Mouse (Mus musculus): ENCODE data around the gene Ppa2.

Ppa2 gene

DNA sequence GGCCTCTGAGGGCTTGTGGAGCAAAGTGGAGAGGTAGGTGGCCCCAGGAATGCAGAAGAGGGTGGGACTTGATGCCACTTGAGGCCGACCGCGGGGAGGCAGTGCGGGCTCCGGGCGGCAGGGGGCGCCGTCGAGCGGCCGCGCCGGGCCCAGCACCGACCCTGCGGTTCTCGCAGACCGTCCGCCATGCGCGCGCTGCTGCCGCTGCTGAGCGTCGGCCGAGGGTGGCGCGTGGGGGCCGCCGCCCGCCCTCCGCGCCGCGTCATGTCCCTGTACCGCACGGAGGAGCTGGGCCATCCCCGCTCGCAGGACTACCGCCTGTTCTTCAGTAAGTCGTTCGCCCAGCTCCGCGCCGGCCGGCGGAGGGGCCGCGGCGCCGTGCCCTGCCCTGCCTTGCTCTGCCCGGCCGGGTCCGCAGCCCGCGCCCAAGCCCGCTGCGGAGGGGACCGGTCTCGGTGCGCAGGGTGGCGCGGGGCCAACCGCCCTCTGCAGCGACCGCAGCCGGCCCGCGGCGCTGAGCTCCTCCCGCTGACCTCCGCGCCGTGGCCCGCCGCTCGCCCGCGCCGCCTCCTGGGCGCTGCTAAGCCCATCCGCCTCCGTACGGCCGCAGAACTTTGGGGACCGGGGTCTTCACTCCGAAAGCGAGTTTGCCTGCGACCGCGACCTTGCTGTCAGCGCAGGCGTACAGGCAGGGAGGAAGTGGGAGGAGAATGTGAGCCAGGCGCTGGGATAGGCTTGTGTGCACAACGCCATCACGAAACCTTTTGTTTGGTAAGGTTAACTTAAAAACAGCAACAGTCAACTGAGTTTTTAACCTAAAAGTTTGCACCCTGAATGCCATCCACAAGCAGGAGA is at the start of gene Ppa2:
TSS of gene Ppa2 (plus strand) at position 157 of the 855 bp plus-strand sequence.
- DNase-seq: peak; percentile 87 to 92

DNA sequence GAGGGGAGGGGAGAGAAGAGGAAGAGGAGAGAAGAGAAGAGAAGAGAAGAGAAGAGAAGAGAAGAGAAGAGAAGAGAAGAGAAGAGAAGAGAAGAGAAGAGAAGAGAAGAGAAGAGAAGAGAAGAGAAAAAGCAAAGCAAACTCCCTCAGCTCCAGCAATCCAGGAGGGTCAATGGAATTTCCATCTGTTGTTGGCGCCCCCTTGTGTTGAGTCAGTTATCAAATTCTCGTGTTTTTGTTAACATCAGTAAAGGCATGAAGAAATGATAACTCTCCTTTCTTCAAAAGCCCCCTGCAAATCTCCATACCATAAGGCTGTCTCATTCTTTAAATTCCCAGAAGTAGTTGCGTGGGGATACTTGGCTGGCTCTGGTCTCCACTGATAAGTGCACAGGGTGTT is 38.0 kb upstream of the Ppa2 start:
- peak in 1 of 2 experiments; percentile 83 for DNase-seq

DNA sequence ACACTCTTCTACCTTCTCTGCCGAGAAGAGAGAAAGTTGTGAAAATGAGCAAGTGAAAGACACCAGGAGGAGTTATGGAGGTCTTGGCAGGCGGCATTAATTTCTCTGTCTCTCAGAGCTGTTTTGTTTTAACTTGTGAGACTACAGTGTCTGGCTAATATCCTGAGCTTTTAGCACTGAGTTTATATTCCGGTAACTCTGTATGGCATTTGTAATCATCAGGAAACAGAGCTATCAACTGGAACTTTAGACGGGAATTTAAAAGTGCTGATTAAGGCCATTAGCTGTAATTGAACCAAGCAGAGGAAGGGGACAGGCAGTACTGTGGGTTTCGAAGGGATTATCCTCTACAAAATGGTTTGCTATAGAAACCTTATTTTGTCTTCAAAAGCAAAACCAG is 25.3 kb upstream of the Ppa2 start:
- DNase-seq: no peak

DNA sequence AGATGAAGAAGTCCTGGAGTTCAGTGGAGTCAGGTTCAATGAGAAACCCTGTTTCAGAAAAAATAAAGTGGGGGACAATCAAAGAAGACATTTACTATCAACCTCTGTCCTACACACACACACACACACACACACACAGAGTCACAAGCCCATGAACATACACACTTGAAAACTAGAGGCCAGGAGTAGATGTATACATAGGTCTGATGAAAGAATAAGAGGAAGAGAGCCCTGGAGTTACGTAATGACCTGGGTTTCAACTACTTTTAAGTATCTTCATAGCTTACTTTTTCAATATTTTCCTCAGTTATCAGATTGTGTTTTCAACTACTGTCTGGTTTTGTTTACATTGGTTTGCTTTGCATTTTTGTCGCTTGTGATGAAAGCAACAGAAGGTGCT is 21.1 kb upstream of the Ppa2 start:
- no peak for DNase-seq

DNA sequence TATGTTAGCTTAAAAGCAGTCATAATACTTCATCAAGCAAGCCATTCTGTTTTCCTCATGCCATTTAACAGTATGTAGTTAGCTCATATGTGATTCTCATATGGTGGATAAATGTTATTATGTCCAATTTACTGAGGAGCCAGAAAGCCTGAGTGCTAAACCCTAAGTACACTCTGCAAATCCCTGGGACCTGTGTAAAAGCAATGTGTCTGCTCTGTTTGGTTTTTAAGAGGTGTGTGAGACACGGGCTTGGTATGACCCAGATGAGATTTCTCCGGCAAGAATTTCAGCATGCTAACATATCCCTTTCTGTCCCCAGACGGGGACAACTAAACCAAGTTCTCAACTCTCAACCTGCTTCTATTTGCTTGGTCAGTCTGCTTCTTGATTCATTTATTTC is 5.6 kb upstream of the Ppa2 start:
- DNase-seq: no peak

DNA sequence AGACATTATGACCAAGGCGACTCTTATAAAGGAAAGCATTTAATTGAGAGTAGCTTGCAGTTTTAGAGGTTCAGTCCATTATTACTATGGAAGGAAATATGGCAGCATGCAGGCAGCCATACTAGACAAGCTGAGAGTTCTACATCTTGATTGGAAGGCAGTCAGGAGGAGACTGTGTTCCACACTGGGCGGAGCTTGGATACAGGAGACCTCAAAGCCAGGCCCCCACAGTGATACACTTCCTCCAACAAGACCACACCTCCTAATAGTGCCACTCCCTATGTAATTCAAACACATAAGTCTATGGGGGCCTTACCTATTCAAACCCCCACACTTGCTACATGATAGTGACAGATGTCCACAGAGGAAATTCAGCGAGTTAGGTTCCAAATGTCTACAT is 1.5 kb upstream of the Ppa2 start:
- no peak for DNase-seq

DNA sequence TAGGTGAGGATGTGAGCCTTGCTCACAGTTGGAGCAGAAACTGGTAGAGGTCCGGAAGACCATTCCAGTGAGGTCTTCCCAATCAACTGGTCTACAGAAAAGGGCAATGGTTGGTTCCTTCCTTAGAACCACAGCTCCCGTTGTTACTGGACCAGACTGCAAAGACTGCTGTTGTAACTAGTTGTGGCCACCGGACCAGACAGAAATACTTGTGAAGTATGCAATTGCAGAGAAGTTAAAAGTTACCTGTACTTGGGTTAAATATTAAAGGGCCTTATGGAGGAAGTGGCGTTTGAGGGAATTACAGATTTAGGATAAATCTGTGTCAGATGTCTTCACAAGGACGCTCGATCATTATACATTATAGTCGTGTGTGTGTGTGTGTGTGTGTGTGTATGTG is 551 bp upstream of the Ppa2 start:
- DNase-seq: no peak

DNA sequence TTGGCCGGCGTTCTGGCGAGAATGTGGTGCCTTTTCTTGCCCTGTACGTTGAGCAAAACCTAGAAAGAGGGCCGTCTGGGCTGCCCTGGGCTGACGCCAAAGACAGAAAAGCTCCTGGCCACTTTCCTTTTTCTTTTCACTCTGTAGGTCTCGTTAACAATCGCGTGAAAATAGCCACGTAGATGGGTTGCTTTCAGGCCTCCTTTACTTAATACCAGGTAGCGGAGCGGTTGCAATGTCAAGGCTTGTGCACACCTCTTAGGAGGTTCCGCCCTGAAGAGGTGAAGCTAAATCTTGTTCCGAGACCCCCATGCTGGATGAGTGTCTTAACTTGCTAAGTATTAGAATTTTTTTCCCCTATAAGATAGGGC is 884 bp downstream of the Ppa2 start:
- DNase-seq: no peak

DNA sequence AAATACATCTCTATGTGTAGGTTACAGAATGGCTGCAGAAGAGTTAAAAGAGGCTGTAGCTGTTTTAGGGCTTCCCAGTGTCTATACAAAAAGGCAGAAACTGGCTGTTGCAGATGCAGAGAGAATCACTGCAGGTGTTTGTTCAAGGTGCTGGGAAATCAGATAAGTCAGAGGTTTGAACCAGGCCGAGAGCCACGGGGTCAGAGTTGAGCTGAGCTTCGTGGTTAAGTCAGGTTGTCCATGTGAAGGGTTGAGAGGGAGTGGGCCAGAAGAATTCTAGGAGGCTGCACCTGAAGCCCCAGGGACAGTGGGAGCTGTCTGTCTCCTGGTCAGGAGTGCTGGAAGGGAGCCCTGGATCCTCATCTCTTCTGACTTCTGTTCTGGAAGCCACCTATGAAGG is 2.4 kb downstream of the Ppa2 start:
- no peak for DNase-seq

DNA sequence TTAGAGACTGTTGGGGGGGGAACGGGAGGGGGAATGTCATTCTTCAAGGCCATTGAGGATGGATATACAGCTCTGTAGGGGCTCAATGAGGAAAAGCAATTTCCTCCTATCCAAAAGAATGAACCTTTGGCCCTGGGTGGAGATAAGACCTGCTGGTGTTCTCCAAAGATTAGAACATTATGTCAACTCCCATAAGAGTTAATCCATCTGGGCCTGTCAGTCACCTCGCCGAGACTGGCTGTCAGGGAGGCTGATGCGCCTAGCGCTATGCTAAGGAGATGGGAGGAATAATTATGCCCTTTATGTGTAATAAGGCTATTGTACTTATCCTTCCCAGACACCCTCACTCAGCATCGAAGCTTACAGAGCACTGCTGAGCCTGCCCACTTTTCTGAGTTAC is 2.9 kb downstream of the Ppa2 start:
- no peak for DNase-seq

DNA sequence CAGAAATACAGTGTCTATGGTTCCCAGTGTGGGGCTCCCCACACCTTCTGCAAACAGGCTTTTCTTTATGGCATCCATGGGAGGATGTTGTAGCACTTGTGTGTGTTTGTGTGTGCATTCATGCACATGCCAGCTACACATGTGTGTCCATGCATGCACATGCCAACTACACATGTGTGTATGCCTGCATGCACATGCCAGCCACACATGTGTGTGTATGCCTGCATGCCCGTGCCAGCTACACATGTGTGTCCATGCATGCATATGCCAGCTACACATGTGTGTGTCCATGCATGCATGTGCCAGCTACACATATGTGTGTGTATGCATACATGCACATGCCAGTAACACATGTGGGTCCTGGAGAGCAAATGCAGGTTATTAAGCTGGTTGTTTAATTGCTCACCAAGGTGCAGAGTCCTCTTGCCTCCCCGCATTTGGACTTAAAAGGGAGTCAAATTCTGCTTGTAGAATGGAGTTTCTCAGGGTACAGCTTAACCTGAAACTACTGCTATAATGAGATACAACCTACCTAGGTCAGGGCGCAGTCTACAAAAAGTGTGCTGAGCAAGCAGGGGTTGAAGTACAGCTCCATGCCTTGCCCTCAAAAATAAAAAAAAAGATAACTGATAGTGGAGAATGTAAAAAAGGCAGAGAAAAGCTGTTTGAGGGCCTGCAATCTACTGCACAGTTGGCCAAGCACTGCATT is 3.7 kb downstream of the Ppa2 start:
- no peak for DNase-seq

DNA sequence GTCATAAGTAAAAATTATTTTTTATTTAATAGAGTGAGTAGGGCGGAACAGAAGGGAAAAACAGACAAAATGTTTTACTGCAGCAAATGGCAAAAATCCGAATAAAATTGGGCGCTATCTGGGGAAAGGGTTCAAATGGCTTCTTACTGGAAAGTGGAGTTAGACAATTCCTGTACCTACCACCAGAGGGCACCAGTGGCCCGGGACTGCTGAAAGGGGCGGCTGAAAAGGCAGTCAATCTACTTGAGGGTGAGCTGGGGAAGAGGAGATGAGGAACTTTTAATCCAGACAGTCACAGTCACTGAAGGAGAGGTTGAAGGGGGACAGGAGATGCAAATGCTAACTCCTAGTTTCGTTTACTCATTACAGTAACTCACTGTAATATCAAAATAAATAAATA is 4.6 kb downstream of the Ppa2 start:
- DNase-seq: peak; percentile 56 to 82

DNA sequence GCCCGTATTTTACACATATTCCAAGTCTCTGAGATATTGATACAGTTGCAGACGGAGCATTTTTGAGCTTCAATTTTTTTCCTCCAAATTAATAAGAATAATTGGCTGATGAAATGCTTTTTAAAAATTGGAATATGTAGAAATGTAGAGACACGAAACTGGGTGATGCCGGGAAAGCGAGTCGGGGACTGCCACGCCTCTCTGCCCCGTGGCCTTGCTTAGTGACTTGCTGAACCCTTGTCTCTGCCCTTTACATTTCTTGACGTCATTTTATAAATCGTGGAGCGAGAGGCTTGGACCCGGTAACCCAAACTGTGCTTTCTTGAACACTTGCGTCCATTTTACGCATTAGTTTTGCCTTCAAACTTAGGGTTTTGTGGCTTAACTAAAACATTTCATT is 5.1 kb downstream of the Ppa2 start:
- DNase-seq: no peak

DNA sequence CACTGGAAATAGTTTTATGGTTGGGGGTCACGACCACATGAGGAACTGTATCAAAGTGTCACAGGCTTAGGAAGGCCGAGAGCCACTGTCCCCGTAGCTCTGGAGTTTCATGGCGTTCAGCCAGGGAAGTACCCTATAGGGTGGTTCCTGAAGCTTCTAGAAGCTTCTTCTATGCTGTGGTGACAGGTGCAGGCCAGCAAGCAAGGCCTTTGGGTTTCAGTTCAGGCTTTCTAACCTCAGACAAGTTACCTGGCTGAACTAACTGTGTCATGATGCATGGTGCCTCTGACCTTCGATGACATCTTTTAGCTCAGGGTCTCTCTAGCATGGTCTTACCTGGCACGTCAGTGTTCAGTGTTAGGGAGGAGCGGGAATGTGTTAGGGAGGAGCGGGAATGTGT is 5.7 kb downstream of the Ppa2 start:
- DNase-seq: no peak

DNA sequence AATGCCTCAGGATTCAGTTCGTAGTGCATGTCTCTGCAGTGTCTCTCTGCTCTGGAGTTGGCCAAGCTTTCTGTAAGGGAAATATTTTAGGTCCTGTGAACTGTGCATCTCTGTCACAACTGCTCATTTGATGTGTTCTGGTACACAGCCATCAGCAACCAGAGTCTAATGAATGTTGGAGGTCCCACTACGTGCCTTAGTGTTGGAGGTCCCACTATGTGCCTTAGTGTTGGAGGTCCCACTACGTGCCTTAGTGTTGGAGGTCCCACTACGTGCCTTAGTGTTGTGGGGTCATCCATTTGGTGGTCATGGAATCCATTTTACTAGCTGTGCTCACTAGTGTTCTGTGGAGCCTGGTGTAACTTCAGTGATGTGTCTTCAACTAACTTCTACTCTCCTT is 7.9 kb downstream of the Ppa2 start:
- no peak for DNase-seq

DNA sequence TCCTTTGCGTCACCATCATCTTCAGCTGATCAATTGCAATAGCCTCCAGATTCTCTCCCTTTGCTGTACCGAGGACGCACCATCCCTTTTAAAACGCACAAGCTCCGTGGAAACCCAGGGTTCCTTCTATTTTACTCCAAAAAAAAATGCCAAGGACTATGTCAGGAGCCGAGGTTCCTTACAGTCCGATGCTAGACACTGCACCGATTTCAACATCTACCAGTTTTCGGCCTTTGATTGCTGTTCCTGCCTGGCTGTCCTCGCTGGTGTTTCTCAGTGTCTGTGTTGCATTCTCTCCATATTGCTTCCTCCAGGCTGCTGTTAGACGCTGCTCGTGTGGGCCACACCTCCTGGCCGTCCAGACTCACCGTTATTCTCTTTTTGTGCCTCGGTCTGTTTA is 8.7 kb downstream of the Ppa2 start:
- DNase-seq: peak in 1 of 2 experiments; percentile 1

DNA sequence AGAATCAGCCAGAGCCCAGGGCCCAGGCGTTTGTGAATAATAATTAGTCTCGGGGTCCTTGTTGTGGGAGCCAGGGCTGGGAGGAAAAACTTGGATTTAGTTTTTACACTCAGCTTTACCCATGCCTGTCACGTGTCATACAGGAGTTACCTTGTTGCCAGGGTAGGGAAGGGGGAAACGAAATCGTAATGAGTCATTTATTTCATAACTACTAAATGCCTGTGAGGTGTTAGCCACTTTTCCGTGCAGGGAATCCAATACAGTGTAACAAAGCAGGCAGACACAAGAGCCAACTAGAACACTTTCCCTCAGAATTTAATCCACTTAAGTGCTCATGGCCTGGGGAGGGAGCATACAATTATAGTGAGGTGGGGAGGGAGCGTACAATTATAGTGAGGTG is 9.9 kb downstream of the Ppa2 start:
- DNase-seq: no peak

DNA sequence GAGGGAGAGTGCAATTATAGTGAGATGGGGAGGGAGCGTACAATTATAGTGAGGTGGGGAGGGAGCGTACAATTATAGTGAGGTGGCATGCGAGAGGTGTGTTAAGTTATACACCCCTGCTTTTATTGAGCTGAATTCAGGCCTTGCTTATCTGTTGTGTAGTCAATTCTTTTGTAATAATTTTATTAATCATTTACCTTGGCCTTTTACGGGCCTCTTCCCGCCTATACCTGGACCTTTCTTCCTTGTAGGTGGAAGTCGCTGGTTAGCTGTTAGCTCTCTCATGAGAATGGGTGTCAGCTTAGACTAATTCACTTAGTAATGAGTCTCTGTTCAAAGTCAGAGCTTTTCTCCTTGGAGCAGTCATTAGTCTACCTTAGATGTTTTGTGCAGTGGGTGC is 10.4 kb downstream of the Ppa2 start:
- DNase-seq: no peak

DNA sequence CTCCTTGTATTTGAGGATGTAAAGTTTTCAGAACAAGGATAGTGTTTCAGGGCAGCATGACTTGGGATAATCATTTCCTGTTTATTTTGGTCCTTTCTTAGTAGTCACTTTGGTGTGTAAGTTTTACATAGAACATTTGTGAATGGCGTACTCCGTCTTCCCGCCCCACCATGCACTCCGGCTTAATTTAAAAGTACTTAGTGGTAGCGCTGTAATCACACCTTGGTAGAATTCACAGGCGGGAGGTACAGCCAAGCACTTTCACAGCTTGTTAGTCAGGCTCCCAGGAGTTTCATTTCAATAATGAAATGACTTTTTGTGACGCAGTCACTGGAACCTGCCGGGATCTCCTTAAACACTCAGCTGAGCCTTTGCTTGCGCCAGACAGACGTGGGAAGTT is 12.0 kb downstream of the Ppa2 start:
- DNase-seq: no peak

DNA sequence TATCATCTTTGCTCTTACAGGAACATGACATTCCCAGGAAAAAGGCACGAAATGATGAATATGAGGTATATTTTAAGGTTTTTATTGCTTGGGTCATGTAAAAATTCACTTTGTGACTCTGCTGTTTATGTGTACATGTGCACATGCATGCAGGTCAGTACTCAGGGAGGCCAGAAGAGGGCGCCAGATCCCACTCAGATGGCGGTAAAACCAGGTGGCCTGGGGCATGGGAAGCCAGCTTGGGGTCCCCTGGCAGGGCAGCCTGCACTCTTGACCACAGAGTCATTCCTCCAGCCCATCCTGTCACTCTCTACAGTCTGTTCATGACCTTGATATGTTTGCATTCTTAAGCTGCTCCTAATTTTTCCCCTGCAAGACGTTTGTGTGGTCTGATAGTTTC is 12.6 kb downstream of the Ppa2 start:
- no peak for DNase-seq

DNA sequence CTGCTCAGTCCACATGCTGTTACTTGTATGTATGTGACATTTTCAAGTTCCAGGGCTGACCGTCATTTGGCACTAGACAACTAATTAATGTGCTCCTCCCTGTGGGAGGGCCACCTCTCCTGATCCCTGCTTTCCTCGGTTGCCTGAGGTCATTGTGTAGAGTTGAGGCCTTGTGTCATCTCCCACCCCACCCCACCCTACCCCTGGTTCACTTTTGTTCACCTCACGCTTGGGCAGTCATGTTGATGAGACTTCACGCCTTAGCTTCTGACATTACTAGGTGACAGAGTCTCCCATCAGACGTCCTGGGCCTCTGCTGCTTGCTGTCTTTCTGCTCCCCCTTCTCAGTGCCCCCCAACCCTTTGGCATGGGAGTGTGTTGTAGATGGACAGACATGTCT is 15.2 kb downstream of the Ppa2 start:
- no peak for DNase-seq

DNA sequence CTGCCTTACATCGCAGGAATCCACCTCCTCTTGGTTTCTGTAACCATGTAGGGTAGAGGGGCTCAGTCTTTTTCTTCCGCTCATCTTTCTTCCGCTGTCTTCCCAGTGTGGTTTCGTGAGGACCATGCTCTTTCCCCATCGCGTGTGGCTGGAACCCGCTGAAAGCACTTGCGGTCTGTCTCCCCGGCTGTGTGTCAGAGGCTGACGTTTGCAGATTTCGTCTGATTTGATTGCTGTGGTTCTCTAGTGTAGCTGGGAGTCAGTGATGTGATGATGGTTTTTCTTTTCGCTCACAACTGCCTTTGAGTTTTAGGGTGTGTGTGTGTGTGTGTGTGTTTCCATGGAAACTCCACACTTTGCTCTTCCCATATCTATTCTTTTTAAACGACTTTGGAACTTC is 18.6 kb downstream of the Ppa2 start:
- no peak for DNase-seq

DNA sequence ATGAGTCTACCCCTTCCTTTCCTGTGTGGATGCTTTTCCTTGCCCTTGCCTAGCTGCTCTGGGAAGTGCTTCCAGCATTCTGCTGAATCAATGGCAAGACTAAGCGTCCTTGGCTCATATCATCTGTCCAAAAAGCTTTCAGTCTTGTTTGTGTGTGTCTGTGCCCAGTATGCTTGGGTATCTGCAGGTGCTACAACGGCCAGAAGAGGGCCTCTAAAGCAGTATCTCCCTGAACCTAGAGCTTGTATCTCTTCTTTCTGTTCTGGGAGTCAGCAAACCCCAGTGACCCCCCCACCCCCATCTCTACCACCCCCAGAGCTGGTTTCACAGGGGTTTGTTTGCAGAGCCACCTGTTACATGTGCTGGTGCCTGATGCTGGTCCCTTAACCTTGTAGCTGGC is 19.5 kb downstream of the Ppa2 start:
- DNase-seq: no peak

DNA sequence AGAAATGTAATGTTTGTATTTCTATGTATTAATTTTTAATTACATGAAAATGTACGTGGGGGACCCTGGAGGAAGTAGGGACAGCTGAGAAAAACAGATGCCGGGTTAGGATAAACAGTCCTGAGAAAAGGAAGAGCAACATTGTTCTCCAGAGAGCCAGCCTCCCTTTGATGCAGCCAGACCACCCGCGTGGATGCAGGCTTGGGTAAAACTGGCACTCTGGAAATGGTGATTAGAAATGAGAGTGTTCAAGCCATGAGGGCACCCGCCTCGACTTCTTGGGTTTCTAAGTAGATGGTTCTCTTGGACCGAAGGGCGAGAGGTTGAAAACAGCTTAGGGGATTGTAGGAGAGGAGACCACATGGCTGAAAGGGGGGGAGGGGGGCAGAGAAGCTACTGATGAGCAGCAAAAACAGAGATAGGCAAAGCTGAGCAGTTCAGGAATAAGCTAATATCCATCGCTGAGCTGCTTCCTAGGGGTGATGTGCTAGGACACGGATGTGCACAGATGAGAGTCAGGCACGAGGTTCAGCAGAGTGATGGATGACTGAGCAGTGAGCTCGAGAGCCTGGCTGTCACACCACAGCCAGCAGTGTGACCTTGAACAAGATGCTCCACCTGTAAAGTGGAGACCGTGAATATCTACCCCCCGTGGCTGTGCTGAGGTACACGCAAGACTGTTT is 21.4 kb downstream of the Ppa2 start:
- DNase-seq: no peak

Data from lung, postnatal 4 days (tissue).